Mouse (Mus musculus): ENCODE measurements around the gene Abca2.

The Abca2 gene

DNA sequence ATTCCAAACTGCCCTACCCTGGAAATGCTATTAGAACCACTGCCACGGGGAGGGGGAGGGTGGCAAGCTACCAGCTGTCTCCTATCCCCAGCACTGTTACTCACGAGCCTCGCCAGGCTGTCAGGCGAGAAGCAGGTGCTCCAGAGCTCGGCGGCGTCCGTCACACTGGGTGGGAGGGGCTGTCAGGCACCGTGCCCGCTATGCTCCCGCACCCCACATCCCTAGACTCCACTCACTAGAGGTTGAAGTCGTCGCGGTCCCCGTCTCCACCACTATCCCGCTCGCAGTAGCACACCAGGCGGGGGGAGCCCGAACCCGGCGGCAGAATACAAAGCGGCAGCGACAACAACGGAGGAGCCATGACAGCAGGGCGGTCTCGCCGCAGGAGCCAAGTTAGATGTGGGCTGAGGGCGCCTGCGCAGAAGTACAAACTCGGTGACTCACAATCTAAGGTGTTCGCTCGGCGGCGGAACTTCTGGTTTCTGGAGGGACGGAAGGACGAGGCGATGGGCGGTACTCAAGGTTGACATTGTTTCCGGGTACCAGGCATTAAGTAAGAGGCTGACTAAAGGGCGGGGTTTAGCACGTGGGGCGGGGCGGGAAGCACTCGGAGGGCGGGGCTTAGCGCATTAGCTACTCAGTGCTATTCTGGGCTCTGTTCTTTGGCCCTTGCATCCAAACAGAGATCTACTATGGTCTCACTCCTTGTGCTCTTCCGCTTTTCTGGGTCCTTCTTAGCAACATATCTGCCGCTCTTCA lies 32.2 kb downstream of the Abca2 start, which contains the start of gene Paxx:
Gene Paxx (minus strand): TSS at position 544 of the 759 bp plus-strand sequence.
- DNase-seq (ENCODE audit: extremely low read depth, low read depth), result peak; percentile 98

DNA sequence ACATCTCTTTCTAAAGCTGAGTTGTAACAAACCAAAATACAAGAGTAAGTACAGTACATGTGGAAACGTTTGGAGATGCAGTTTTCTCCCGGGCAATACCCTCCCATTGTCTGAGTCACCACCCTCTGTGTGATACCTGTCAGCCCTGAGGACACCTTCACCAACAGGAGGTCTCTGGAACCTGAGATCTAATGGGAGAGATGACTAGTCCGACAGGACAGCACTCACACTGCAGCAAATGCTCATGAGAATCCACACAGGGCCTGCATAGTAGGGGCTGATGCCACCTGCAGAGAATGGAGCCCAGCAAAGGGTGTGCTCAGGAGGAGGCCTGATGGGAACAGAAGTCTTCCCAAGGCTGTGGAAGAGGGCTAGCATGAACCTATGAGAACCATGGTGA lies 32.9 kb downstream of the Abca2 start:
- no peak for DNase-seq (ENCODE audit: extremely low read depth, low read depth)

DNA sequence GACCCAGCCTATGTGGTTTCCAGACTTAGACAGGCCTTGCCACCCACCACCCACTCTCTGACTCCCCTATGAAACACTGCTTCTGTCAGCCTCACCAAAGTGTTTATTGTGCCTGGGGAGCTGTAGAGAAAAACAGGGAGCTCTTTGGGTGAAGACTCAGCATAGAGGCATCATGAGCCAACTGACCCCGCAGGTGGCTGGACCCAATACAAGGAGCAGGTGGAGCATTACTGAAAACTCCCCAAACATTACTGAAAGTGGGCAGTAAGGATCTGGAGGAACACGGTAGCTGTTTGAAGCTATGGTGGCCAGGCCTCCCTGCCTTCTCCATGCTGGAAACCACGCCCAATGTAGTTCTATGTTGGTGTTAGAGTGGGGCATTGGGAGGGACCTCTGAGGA lies 35.1 kb downstream of the Abca2 start:
- no peak for DNase-seq (ENCODE audit: extremely low read depth, low read depth)

DNA sequence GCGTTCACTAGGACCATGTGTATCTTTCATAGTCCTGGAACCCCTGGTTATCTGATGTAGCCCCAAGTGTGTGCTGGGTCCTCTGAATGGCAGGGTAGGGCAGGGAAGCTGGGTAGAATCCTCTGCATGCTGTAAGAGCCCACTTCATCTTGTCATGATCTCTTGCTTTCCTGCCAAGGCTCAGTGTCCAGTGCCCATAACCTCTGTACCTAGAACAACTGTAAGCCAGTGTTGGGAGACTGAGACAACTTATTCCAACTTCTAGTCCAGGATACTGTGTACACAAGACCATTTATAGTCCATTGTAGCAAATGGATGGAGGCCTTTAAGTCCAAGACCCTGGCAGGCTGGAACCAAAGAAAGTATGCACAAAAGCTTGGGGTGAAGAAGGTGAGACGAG lies 36.8 kb downstream of the Abca2 start:
- no peak for DNase-seq (ENCODE audit: extremely low read depth, low read depth)

DNA sequence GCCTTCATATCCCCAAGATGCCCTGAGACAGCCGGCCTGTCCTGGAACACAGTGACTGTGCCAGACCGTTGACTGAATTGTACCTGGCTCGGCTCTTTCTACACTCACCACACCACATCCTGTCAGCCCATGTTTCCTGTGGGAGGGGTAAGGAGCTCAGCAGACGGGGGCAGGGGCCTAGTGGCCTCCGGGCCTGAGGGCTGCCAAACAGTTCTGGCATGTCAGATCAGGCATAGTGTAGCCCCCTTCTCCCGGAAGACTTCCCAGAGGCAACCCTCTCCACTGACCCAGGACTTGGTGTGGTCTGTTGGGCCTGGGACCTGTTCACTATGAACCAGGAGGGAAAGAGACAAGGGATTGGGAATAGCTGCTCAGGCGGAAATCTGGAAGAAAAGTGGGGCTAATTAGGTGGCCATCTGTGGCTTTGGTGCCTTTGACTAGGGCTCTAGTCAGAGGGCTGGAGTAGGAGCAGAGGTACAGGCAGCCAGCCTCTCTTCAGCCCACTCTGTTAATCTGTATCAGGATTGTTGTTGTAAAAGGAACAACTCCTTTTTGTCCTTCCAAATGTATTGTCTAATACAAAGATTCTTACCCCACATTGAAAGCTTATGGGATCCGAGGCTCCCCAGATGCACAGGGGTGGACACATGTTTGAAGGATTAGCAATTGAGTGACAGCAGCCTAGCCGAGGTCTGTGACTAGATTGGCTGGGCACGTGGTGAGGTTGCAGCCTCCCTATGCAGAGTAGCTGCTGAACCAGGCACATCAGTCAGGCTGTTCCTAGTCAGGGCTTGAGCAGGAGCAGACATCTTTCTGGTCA lies 37.5 kb downstream of the Abca2 start:
- no peak for DNase-seq (ENCODE audit: extremely low read depth, low read depth)

DNA sequence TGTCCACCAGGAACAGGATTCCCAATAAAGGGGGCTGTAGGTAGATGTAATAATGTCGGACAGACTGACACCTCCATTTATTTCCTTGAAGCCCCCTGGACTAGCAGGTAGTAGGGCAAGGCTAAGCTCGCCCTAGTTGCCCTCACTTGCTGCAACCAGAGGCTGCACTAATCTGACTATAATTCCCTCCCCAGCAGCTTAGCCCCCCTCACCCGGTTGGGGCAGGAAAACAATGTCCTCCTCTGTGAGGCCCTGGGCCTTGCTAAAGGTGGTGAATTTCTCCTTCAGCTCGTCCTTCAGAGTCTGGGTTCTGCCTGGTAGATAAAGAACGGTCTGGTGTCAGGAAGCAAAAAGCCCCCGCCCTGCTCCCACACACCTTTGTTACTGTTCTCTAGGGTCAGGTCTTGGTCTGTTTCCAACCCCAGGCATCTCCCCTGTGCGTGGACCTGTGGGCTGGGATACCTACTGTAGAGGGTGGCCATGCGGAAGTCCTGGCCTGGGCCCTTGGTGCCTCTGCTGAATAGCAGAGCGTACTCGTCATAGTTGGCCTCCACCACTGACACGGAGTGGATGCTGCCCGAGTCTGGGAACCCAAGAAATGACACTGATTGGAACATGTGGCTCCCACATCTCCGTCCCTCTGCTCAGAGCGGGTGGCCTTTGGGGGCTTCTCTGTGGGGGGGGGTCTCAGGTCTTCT lies 39.3 kb downstream of the Abca2 start:
- DNase-seq (ENCODE audit: extremely low read depth, low read depth), result no peak

DNA sequence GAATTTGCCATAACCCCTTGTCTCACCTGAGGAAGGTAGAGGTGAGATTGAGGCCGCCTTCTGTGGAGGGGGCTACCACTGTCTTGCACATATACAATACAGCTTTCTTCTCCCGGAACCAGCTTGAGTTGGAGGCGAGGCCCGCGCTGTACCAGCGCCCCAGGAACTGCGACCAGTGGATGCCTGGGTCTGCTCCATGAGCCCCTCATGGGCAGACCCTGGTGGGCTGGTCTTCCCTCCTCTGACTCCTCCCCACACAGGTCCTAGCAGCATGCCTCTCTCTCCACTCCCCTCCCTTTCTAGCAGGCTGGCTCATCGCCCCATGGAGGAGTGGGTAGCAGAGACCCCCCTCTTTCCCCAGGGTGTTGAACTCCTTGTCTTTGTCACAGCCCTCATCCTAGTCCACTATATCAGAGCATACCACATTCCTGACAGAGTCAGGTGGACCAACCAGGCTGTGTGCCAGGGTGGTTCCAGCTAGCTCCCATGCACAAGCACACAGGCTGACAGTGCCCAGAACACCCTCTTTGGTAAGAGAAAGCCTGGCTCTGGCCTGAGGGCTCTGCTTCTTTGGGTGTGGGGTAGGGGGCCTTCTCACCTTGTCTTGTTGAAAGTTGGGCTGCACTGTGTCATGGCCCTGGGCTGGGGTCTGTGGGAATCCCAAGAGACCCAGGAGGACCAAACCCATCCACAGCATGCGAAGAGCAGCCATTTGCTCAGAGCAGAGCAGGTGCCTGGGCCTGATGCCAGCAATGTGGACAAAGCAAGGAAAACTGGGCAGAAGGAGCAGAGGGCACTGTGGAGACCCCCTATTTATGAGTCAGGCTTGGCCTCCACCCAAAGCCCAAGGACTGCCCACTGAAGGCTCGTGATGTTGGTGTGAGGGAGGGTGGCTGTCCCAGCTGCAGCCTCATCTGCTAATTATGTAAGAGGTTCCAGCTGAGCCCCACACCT lies 40.7 kb downstream of the Abca2 start:
- DNase-seq (ENCODE audit: extremely low read depth, low read depth), result no peak

DNA sequence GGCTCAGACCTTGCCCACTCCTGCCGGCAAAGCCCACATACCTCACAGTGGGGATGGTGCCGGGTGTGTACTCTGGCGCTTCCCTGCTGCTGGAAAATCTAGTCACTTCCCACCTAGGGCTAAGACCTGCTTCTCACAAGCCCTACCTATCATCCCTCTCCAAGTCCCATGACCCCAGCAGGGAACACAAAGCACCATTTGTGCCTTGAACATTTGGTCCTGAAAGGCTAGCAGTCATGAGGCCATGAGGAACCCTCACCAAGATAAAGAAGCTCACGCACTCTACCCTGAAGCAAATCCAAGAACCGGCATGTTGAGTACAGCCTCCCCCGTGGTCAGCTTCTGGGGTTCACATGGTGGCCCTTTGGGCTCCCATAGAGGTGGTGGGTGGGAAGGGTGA lies 41.5 kb downstream of the Abca2 start, which contains the start of gene Ptgds:
Gene Ptgds (minus strand): TSS at position 78 of the 400 bp plus-strand sequence.
- no peak for DNase-seq (ENCODE audit: extremely low read depth, low read depth)

DNA sequence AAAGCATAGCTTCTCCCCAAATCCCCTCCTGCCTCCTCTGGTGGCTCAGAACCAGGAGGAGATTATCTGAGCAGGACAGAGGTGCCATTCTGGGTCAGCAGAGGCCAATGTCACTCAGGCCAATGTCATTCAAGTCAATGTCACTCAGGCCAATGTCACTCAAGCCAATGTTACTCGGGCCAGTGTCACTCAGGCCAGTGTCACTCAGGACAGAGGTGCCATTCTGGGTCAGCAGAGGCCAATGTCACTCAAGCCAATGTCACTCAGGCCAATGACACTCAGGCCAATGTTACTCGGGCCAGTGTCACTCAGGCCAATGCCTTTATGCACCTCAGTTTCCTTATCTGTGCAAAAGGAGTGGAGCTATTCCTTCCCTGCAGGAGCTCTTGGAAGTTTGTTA lies 44.0 kb downstream of the Abca2 start:
- no peak for DNase-seq (ENCODE audit: extremely low read depth, low read depth)

DNA sequence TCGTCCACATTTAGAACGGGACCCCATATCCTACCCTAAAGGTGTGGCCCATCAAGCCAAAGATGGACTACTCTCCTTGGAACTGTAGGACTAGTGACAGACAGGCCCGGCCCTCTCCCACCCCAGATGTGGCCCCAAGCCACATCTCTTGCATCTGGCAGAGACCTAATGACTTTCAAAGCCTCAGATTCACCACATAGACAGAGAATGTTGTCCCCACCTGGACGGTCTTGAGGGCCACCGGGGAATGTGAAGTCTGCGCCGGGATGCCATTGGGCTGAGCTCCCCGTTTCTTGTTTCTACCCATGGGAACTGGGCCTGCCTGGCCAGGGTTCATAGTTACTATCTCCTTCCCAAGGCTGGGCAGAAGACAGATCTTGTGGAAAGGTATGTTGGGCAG lies 49.0 kb downstream of the Abca2 start:
- no peak for DNase-seq (ENCODE audit: extremely low read depth, low read depth)

DNA sequence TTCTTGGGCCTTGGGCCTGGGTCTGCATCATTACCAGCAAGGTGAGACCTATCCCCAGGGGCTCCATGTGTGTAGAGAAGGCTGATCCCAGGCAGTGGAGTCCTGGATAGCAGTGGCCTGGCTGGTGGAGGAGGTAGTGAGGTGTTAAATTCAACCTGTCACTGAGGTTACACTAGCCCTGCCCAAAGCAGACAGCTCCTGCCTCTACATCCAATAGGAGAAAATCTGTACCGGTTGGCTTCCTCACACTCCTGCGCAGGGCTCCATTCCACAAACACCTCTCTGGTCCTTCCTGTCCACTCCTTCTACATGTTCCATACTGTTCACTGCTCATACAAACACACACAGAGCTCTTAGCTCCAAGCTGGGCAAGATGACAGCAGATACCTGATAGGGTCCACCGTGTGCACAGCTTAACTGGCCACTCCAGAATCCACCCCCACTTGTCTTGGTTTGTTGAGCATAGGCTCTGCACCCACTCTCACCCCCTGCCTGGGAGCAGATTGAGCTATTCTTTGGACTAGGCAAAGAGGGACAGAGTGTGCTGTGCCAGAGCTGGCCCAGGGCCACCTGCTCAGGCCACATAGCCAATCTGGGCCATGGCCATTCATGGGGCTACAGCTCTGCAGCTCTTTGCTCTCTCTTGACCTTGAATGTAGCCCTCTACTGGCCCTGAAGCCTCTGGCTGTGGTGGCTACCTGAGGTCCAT lies 49.6 kb downstream of the Abca2 start:
- DNase-seq (ENCODE audit: extremely low read depth, low read depth), result no peak

DNA sequence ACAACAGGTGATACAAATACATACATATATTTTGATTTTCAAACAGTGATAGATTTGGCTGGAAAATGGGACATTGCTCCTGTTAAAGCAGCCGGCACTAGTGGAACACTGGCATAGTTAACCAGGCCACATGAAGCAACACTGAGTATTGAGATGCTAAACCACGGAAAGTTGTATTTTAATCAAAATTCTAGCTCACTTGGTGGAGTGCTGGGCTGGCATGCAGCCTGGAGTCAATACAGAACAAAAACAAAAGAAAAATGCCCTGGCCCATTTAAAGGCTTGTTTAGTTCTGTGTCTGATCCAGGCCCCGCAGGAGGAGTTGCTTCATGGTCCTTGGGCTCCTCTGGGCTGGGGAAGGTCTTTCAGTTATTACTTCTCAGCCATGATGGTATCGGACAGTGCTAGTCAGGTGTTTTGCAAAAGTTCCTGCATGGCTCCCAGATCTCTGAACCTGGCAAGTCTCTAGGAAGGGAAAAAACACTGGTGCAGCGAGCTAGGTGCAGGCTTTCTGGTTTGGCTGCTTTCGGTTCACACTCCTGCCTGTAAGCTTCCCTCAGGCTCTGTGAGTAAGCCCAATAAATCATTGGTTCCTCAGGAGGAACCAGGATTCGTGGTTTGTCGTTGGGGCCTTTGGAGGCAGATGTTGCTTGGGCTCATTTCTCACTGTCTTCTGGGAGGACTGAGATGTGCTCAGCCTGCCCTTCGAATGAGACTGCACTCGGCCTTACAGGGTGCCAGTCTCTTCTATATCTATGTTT lies 51.2 kb downstream of the Abca2 start:
- no peak for DNase-seq (ENCODE audit: extremely low read depth, low read depth)

DNA sequence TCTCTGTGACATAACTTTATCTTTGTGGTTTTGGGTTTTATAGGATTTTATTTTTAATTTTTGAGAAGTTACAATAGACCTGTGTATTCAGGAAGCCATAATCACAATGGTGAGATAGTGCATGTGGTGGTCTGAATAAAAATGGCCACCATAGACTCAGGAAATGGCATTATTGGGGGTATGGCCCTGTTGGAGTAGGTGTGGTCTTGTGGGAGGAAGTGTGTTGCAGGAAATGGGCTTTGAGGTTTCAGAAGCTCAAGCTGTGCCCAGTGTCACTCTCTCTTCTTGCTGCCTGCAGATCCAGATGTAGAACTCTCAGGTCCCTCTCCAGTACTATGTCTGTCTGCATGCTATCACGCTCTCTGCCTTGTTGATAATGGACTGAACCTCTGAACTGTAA lies 52.0 kb downstream of the Abca2 start:
- no peak for DNase-seq (ENCODE audit: extremely low read depth, low read depth)

DNA sequence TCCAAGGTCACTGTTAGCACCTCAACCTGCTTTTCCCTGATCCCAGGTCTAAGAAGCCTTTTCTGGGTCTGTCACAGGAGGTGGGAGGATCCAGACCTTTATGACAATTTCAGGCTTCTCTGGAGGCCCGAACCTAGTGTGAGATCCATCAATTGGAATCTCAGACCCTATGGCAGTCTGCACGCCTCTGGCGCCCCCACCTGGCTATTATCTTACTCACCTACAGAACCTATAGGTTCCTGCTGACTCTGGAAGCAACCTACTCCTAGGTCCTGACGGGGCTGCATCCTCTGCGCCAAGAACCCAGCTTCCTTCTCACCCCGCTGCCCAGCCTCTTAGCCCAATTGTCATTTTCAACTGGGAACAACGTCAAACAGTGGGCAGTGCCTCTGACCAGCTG lies 54.5 kb downstream of the Abca2 start:
- no peak for DNase-seq (ENCODE audit: extremely low read depth, low read depth)

DNA sequence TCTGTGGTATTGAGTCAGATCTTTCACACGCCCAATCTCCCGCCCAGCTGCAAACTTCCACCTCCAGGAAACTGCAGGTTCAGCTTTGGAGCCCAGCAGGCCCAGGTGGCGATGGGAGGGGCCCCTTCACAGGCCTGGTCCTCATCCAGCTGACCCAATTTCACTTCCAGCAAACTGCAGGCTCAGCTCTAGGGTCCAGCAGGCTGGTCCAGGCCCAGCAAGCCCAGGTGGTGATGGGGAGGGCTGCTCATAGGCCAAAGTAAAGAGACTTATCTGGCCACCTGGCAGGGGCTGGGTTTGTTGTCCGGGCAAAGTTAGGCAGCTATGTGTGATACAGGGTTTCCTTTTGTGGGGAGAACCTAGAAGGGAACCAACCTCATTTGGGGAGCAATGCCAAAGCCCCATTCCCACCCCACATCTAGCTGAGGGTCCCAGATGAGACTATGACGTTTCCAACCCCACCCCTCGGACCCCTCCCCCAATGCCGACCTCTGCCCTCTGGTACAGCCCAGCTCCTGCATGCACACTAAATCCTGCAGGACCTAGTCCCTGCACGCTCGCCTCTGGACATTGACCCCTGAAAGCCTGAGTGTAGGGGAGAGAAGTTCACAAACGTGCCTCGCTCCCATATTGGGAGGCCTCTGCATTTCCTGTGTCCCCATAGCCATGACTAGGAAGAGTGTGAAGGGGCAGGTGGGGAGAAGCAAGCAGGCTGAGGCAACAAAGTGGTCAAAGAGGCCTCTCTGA lies 56.6 kb downstream of the Abca2 start:
- no peak for DNase-seq (ENCODE audit: extremely low read depth, low read depth)

DNA sequence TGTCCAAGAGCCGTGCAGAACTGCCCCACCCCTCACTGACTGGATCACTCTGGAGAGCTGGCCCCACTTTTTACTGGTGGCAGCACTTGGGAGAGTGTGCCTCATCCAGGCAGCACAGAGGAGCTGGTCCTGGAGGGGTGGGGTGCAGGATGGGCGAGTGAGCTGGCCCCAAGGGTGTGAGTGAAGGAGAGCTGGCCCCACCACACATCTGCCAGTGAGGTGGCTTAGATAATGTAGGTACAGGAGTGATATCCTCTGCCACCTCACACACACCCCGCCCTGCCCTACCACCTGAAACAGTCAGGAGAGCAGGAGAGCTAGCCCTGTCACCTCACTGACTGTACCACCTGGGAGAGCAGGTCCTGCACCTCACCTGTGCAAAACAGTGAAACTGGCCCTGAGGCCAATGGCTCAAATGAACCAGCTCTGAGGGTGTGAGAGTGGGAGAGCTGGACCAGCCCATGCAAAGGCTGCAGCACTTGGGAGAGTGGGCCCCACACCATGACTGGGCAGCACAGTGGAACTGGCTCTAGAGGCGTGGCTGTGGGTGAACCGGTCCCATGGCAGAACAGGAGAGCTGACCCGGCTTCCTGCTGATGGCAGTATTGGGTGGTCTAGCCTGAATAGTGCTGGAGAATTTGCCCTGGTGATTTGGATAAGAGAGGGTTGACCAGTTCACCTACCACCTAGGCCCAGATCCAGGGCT lies 59.6 kb downstream of the Abca2 start:
- DNase-seq (ENCODE audit: extremely low read depth, low read depth), result no peak

DNA sequence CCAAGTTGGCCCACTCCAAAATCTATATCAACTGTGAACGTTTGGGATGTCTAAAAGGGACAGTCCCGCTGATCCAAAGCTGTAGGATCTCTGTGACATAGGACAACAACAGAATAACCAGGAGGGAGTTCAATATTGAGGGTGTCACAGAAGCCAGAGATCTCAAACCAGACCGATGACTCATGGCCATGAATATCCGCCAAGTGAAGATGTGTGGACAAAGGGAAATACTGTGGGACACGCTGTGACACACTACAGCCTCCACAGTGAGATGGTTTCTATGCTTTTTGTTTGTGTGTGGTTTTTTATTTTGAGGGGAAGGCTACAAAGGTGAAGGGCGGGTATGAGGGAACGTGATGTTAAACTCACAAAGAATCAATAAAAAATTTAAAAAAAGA lies 60.2 kb downstream of the Abca2 start:
- no peak for DNase-seq (ENCODE audit: extremely low read depth, low read depth)

DNA sequence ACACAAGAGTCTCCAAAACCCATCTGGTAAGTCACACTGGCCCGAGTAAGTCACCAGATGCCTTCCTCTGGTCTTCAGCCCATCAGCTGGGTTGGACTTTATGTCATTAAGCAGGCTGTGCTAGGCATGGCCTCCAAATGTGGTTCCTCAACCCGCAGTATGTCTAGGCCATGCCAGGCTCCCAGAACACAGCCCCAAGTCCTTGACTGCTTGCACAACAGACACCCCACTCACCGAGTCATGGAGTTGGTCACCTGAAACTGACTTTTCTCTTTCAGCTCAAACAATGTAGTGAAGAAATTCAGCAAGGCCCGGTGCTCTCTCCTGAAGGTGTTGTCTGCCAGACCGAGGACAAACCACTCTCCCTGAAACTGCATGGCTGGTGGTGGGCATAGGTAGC lies 64.5 kb downstream of the Abca2 start:
- no peak for DNase-seq (ENCODE audit: extremely low read depth, low read depth)

Measured in MEL-GATA-1-ER (cell line).